Mouse (Mus musculus): ENCODE results near the gene Map3k13. TPM values are rescaled to one million over a fixed set of nuclear protein-coding genes. Genes with fewer than 3 reads are reported as not detected.
A peak's percentile ranks its signal among the peaks of the same experiment; 100 is the strongest.
"Not testable (repeated sequence)": the region's sequence is repeated elsewhere in the genome, so short reads cannot be mapped to it uniquely, and the experiment has no call there.

Map3k13 gene
- total RNA-seq, 1 experiment = 0.36 TPM

- H3K9ac ChIP-seq (ENCODE audit: insufficient read depth, low read depth, low read length, poor library complexity, severe bottlenecking) = no peak overlapping the region
- no peaks in the 10 kb centered on the region for H3K36me3 ChIP-seq (ENCODE audit: control insufficient read depth, insufficient read depth, low read length, poor library complexity, severe bottlenecking)
- no peak overlapping the region for H3K4me3 ChIP-seq (ENCODE audit: insufficient read depth in 1 of 2, low read depth in 1 of 2, low read length in 2 of 2, poor library complexity in 1 of 2, severe bottlenecking in 1 of 2)
- no peaks in the 10 kb centered on the region for H3K9me3 ChIP-seq (ENCODE audit: control insufficient read depth, insufficient read depth, low read depth, low read length)
- in situ Hi-C loops (cut with MboI; ENCODE audit: low sequenced_read_pairs in 2 of 2, unreplicated experiment in 2 of 2) = no loop called here
- TF ChIP-seq CHD2 (IDR thresholded peaks at IDR 0.05; ENCODE audit: low read depth, low read length) (no peak), MAFK (IDR thresholded peaks at IDR 0.05; ENCODE audit: insufficient read depth, low read depth, low read length) (no peak), HCFC1 (IDR thresholded peaks at IDR 0.05; ENCODE audit: borderline replicate concordance, insufficient read depth, low read length) (no peak), ZC3H11A (IDR thresholded peaks at IDR 0.05; ENCODE audit: borderline replicate concordance, low read depth, low read length) (no peak), ZNF384 (IDR thresholded peaks at IDR 0.05; ENCODE audit: low read depth, low read length) (no peak)
- no peak for DNase-seq (ENCODE audit: low read depth, low spot score)
- H3K4me1 ChIP-seq (ENCODE audit: control insufficient read depth in 2 of 2, insufficient read depth in 2 of 2, low read length in 2 of 2, poor library complexity in 1 of 2) = peaks cover 0 to 7% of the 10 kb centered on the region in 2 experiments; a peak in 2 of 4 replicates
- no peak overlapping the region for H3K27ac ChIP-seq (ENCODE audit: insufficient read depth, low read depth, low read length, poor library complexity, severe bottlenecking)
Measured at GRCm38 (mm10) chr16:21901286-21901685, 107.1 kb downstream of the Map3k13 start.

DNA sequence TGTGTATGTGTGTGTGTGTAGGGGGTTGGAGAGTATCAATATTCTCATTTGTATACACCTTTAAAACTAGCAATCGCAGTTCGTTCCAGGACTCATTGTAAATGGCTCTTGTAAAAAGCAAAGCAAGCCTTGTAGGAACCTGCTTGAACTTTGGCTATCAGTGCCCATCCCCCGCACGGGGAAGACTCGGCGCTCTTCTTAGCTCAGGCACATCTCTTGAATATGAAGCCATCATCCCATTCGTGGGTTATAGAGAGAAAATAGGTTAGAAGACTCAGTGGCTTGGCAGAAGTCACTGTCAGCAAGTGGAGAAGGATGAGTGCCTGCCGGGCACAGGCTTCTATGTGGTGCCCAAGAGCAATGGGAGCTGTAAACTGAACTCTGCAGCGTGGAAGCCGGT lies 110.5 kb downstream of the Map3k13 start:
- DNase-seq (ENCODE audit: low read depth, low spot score) = no peak
- Histone ChIP-seq H3K9ac (ENCODE audit: insufficient read depth, low read depth, low read length, poor library complexity, severe bottlenecking) (no peak overlapping the region), H3K9me3 (ENCODE audit: control insufficient read depth, insufficient read depth, low read depth, low read length) (no peaks in the 10 kb centered on the region), H3K27ac (ENCODE audit: insufficient read depth, low read depth, low read length, poor library complexity, severe bottlenecking) (no peak overlapping the region), H3K36me3 (ENCODE audit: control insufficient read depth, insufficient read depth, low read length, poor library complexity, severe bottlenecking) (no peaks in the 10 kb centered on the region), H3K4me1 (ENCODE audit: control insufficient read depth in 2 of 2, insufficient read depth in 2 of 2, low read length in 2 of 2, poor library complexity in 1 of 2) (peaks cover 0 to 15% of the 10 kb centered on the region in 2 experiments; a peak in 3 of 4 replicates), H3K4me3 (ENCODE audit: insufficient read depth in 1 of 2, low read depth in 1 of 2, low read length in 2 of 2, poor library complexity in 1 of 2, severe bottlenecking in 1 of 2) (no peak overlapping the region)
- no peak for TF ChIP-seq ZC3H11A (IDR thresholded peaks at IDR 0.05; ENCODE audit: borderline replicate concordance, low read depth, low read length)
- no peak for TF ChIP-seq MAFK (IDR thresholded peaks at IDR 0.05; ENCODE audit: insufficient read depth, low read depth, low read length)
- TF ChIP-seq CHD2 (IDR thresholded peaks at IDR 0.05; ENCODE audit: low read depth, low read length) = no peak
- in situ Hi-C loops (cut with MboI; ENCODE audit: low sequenced_read_pairs in 2 of 2, unreplicated experiment in 2 of 2) = no loop called here

DNA sequence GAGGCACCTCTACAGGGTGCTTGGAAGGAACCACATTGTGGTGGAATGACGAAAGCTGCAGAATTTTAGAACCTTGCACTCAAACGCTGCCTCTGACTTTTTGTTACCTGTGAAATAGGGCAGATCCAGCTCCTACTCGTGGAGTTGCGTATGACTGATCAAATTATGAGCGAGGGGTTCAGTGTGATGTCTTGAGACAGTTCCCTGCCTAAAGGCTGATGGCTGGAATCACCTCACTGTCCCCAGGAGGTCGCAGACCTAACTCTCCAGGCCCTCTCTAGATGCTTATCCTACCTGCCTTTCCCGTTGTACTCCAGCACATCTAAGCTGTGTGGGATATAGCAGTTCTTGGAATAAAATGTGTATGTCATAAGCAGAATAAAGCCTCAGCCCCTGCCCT lies 111.8 kb downstream of the Map3k13 start:
- H3K36me3 ChIP-seq (ENCODE audit: control insufficient read depth, insufficient read depth, low read length, poor library complexity, severe bottlenecking) = no peaks in the 10 kb centered on the region
- in situ Hi-C loops (cut with MboI; ENCODE audit: low sequenced_read_pairs in 2 of 2, unreplicated experiment in 2 of 2) = no loop called here

DNA sequence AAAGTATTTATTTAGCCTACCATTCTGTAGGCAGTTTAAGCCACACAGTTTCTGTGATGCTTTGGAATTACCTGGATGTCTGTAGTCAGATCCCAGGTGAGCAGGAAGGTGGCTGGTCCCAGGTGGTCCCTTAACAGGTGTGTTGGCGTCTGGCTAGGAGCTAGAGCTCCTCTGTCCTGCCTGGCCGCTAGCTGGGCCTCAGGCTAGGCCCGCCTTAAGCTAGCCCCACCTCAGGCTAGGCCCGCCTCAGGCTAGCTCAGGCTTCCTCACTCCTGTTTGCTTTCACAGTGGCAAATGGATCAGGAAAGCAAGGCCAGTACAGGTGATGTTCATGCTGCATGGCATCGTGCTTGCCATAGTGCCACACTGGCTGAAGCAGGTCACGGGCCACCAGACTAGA lies 112.8 kb downstream of the Map3k13 start:
- H3K9ac ChIP-seq (ENCODE audit: insufficient read depth, low read depth, low read length, poor library complexity, severe bottlenecking) = no peak overlapping the region
- H3K36me3 ChIP-seq (ENCODE audit: control insufficient read depth, insufficient read depth, low read length, poor library complexity, severe bottlenecking) = no peaks in the 10 kb centered on the region
- no peak overlapping the region for H3K27ac ChIP-seq (ENCODE audit: insufficient read depth, low read depth, low read length, poor library complexity, severe bottlenecking)
- H3K4me1 ChIP-seq (ENCODE audit: control insufficient read depth in 2 of 2, insufficient read depth in 2 of 2, low read length in 2 of 2, poor library complexity in 1 of 2) = peaks cover 0 to 15% of the 10 kb centered on the region in 2 experiments; a peak in 3 of 4 replicates
- no peaks in the 10 kb centered on the region for H3K9me3 ChIP-seq (ENCODE audit: control insufficient read depth, insufficient read depth, low read depth, low read length)
- no peak for TF ChIP-seq ZC3H11A (IDR thresholded peaks at IDR 0.05; ENCODE audit: borderline replicate concordance, low read depth, low read length)
- no peak for TF ChIP-seq MAFK (IDR thresholded peaks at IDR 0.05; ENCODE audit: insufficient read depth, low read depth, low read length)
- no peak for TF ChIP-seq HCFC1 (IDR thresholded peaks at IDR 0.05; ENCODE audit: borderline replicate concordance, insufficient read depth, low read length)
- no peak for TF ChIP-seq CHD2 (IDR thresholded peaks at IDR 0.05; ENCODE audit: low read depth, low read length)
- TF ChIP-seq ZNF384 (IDR thresholded peaks at IDR 0.05; ENCODE audit: low read depth, low read length) = no peak
- no peak for DNase-seq (ENCODE audit: low read depth, low spot score)
- in situ Hi-C loops (cut with MboI; ENCODE audit: low sequenced_read_pairs in 2 of 2, unreplicated experiment in 2 of 2) = no loop called here
- H3K4me3 ChIP-seq (ENCODE audit: insufficient read depth in 1 of 2, low read depth in 1 of 2, low read length in 2 of 2, poor library complexity in 1 of 2, severe bottlenecking in 1 of 2) = no peak overlapping the region

More for the DNA sequence above, 111.8 kb downstream of the Map3k13 start:
- no peak for TF ChIP-seq ZC3H11A (IDR thresholded peaks at IDR 0.05; ENCODE audit: borderline replicate concordance, low read depth, low read length)
- no peak for TF ChIP-seq HCFC1 (IDR thresholded peaks at IDR 0.05; ENCODE audit: borderline replicate concordance, insufficient read depth, low read length)
- no peak for TF ChIP-seq ZNF384 (IDR thresholded peaks at IDR 0.05; ENCODE audit: low read depth, low read length)
- TF ChIP-seq CHD2 (IDR thresholded peaks at IDR 0.05; ENCODE audit: low read depth, low read length) = no peak
- TF ChIP-seq MAFK (IDR thresholded peaks at IDR 0.05; ENCODE audit: insufficient read depth, low read depth, low read length) = no peak
- peaks cover 0 to 15% of the 10 kb centered on the region in 2 experiments; a peak in 3 of 4 replicates for H3K4me1 ChIP-seq (ENCODE audit: control insufficient read depth in 2 of 2, insufficient read depth in 2 of 2, low read length in 2 of 2, poor library complexity in 1 of 2)
- H3K27ac ChIP-seq (ENCODE audit: insufficient read depth, low read depth, low read length, poor library complexity, severe bottlenecking) = no peak overlapping the region
- H3K4me3 ChIP-seq (ENCODE audit: insufficient read depth in 1 of 2, low read depth in 1 of 2, low read length in 2 of 2, poor library complexity in 1 of 2, severe bottlenecking in 1 of 2) = no peak overlapping the region
- no peak overlapping the region for H3K9ac ChIP-seq (ENCODE audit: insufficient read depth, low read depth, low read length, poor library complexity, severe bottlenecking)
- DNase-seq (ENCODE audit: low read depth, low spot score) = no peak
- H3K9me3 ChIP-seq (ENCODE audit: control insufficient read depth, insufficient read depth, low read depth, low read length) = no peaks in the 10 kb centered on the region

GRCm38 (mm10) chr16:21908906-21909305 lies 114.8 kb downstream of the Map3k13 start:
- H3K9me3 ChIP-seq (ENCODE audit: control insufficient read depth, insufficient read depth, low read depth, low read length); in situ Hi-C loops (cut with MboI; ENCODE audit: low sequenced_read_pairs in 2 of 2, unreplicated experiment in 2 of 2); H3K9ac ChIP-seq (ENCODE audit: insufficient read depth, low read depth, low read length, poor library complexity, severe bottlenecking); H3K36me3 ChIP-seq (ENCODE audit: control insufficient read depth, insufficient read depth, low read length, poor library complexity, severe bottlenecking): not testable (repeated sequence)
- DNase-seq (ENCODE audit: low read depth, low spot score) = peak; percentile 39
- Histone ChIP-seq H3K27ac (ENCODE audit: insufficient read depth, low read depth, low read length, poor library complexity, severe bottlenecking) (peak overlapping the region; percentile 53; the same call in 1 of the 2 replicates), H3K4me3 (ENCODE audit: insufficient read depth in 1 of 2, low read depth in 1 of 2, low read length in 2 of 2, poor library complexity in 1 of 2, severe bottlenecking in 1 of 2) (peak overlapping the region in 1 of 2 experiments; percentile 26; a peak in 1 of 4 replicates), H3K4me1 (ENCODE audit: control insufficient read depth in 2 of 2, insufficient read depth in 2 of 2, low read length in 2 of 2, poor library complexity in 1 of 2) (peaks cover 0 to 15% of the 10 kb centered on the region in 2 experiments; a peak in 3 of 4 replicates)
